Mouse (Mus musculus) stomach, postnatal 0 days (tissue): Measurements from ENCODE around the gene Cep295nl. TPM values are rescaled to one million over a fixed set of nuclear protein-coding genes. Genes with fewer than 3 reads are reported as not detected.
A peak's percentile ranks its signal among the peaks of the same experiment; 100 is the strongest.
"Not testable (repeated sequence)": the region's sequence is repeated elsewhere in the genome, so short reads cannot be mapped to it uniquely, and the experiment has no call there.

ENCODE experiments used
- ATAC-seq: fragments of 200-750 bp; cut with Nextera tagmentation; 2 replicates; pipeline ENCODE4 v1.8.0; 2017; ENCODE audit not compliant: low FRiP score, low TSS enrichment
- DNase-seq: peaks from one replicate; pipeline ENCODE4 v3.0.0-alpha.2; 2016; ENCODE audit warnings: low spot score
- H3K27ac ChIP-seq: fragments of 300-500 bp; sonication (generic); replicated peaks from 2 replicates; pipeline ENCODE4 v1.5.1; 2014; ENCODE audit warnings: mild to moderate bottlenecking, control low read depth
- H3K27me3 ChIP-seq: fragments of 300-500 bp; sonication (generic); 2 replicates; pipeline ENCODE4 v1.6.1; 2014; ENCODE audit warnings: low read length; ENCODE audit not compliant: control insufficient read depth, insufficient read depth
- H3K36me3 ChIP-seq: fragments of 300-500 bp; sonication (generic); 2 replicates; pipeline ENCODE4 v1.6.1; 2014; ENCODE audit warnings: low read length, mixed read lengths; ENCODE audit not compliant: control insufficient read depth, insufficient read depth
- H3K4me1 ChIP-seq: fragments of 300-500 bp; sonication (generic); replicated peaks from 2 replicates; pipeline ENCODE4 v1.6.1; 2014; ENCODE audit warnings: antibody characterized with exemption; ENCODE audit not compliant: control insufficient read depth, insufficient read depth
- H3K4me2 ChIP-seq: fragments of 300-500 bp; sonication (generic); replicated peaks from 2 replicates; pipeline ENCODE4 v1.6.1; 2014; ENCODE audit warnings: low read depth, mild to moderate bottlenecking, control low read depth, moderate library complexity
- H3K4me3 ChIP-seq: fragments of 300-500 bp; sonication (generic); 2 replicates; pipeline ENCODE4 v1.5.1; 2014; ENCODE audit warnings: low read depth, low read length, control low read depth
- H3K9ac ChIP-seq: fragments of 300-500 bp; sonication (generic); 2 replicates; pipeline ENCODE4 v1.6.1; 2014; ENCODE audit warnings: mild to moderate bottlenecking, low read length, control low read depth, mixed read lengths
- H3K9me3 ChIP-seq: fragments of 300-500 bp; sonication (generic); 2 replicates; pipeline ENCODE4 v1.6.1; 2016; ENCODE audit warnings: low read length; ENCODE audit not compliant: control insufficient read depth
- CTCF ChIP-seq: IDR thresholded peaks from 2 replicates; pipeline ENCODE4 v1.5.1; 2016; ENCODE audit warnings: antibody characterized with exemption, low read depth, mild to moderate bottlenecking, moderate library complexity
- EP300 ChIP-seq: optimal IDR thresholded peaks from 2 replicates; pipeline ENCODE3; 2016; ENCODE audit warnings: antibody characterized with exemption
- WGBS: fragments of 180-500 bp; shearing (Covaris S2); extraction: QIAGEN DNeasy Blood & Tissue Kit; methylation state at CpG from one replicate; pipeline ENCODE4 v1.1.7; 2014; 5-methylcytosine and 5-hydroxymethylcytosine counted together
- polyA plus RNA-seq: library from polyadenylated mRNA; unstranded; fragments of >200 nt; fragmentation: Nextera tagmentation; extraction: Ambion mirVana; gene quantifications from 2 replicates; pipeline ENCODE4 v1.2.1, GENCODE M21; 2015

Cep295nl gene
- polyA plus RNA-seq = 0.51 and 0.53 TPM in 2 replicates

GRCm38 (mm10) chr11:118342400-118342981, at the start of gene Cep295nl:
Cep295nl (minus strand) TSS chr11:118342500.
- 34% methylated on average over 7 of the region's 7 CpGs for whole genome bisulfite sequencing
- no peak within 1 kb of the TSS for H3K27ac ChIP-seq
- H3K4me2 ChIP-seq = no peak within 1 kb of the TSS
- H3K27me3 ChIP-seq = no peaks in the 10 kb centered on the region
- H3K4me3 ChIP-seq = no peak within 1 kb of the TSS
- no peak within 1 kb of the TSS for H3K9ac ChIP-seq
- no peaks in the 10 kb centered on the region for H3K36me3 ChIP-seq
- H3K9me3 ChIP-seq = no peaks in the 10 kb centered on the region
- DNase-seq = no peak
- H3K4me1 ChIP-seq = no peaks in the 10 kb centered on the region; the same call in 1 of the 2 replicates
- no peak for TF ChIP-seq EP300
- no peak for TF ChIP-seq CTCF
- no peak for ATAC-seq

- not testable (repeated sequence) for H3K4me1 ChIP-seq, H3K9ac ChIP-seq, H3K4me2 ChIP-seq, H3K36me3 ChIP-seq, H3K9me3 ChIP-seq, DNase-seq, ATAC-seq, H3K27me3 ChIP-seq, H3K27ac ChIP-seq, H3K4me3 ChIP-seq
- 91% methylated on average over 13 of the region's 13 CpGs for WGBS
Observed at GRCm38 (mm10) chr11:118387816-118388215, 45.5 kb upstream of the Cep295nl start.

- no peaks in the 10 kb centered on the region for H3K9me3 ChIP-seq
- ATAC-seq (peak; percentile 80; the same call in 1 of the 2 replicates), DNase-seq (peak; percentile 85)
- no peaks in the 10 kb centered on the region for H3K36me3 ChIP-seq
- TF ChIP-seq EP300 (no peak), CTCF (peak; percentile 93)
- H3K4me1 ChIP-seq = no peaks in the 10 kb centered on the region
- no peak overlapping the region for H3K4me3 ChIP-seq
- H3K27me3 ChIP-seq = no peaks in the 10 kb centered on the region
- H3K4me2 ChIP-seq = no peak overlapping the region
- H3K27ac ChIP-seq = no peak overlapping the region
- no peak overlapping the region for H3K9ac ChIP-seq
- WGBS = 39% methylated on average over 11 of the region's 11 CpGs
Observed at GRCm38 (mm10) chr11:118379251-118380009, 37.1 kb upstream of the Cep295nl start.

GRCm38 (mm10) chr11:118378656-118379055, 36.4 kb upstream of the Cep295nl start:
- DNase-seq = no peak
- Histone ChIP-seq H3K4me2 (no peak overlapping the region), H3K4me1 (no peaks in the 10 kb centered on the region), H3K9ac (no peak overlapping the region), H3K9me3 (no peaks in the 10 kb centered on the region), H3K36me3 (no peaks in the 10 kb centered on the region), H3K27ac (no peak overlapping the region), H3K4me3 (no peak overlapping the region), H3K27me3 (no peaks in the 10 kb centered on the region)
- no peak for ATAC-seq
- 90% methylated on average over 6 of the region's 6 CpGs for WGBS
- no peak for TF ChIP-seq EP300
- no peak for TF ChIP-seq CTCF

- not testable (repeated sequence) for H3K4me2 ChIP-seq, H3K27me3 ChIP-seq, H3K36me3 ChIP-seq, DNase-seq, ATAC-seq, H3K9me3 ChIP-seq, H3K4me3 ChIP-seq, H3K27ac ChIP-seq, H3K9ac ChIP-seq, H3K4me1 ChIP-seq
Observed at GRCm38 (mm10) chr11:118376323-118376722, 34.0 kb upstream of the Cep295nl start.

GRCm38 (mm10) chr11:118375881-118376280, 33.6 kb upstream of the Cep295nl start:
- DNase-seq = no peak
- H3K9ac ChIP-seq = no peak overlapping the region
- no peak overlapping the region for H3K27ac ChIP-seq
- no peaks in the 10 kb centered on the region for H3K27me3 ChIP-seq
- no peaks in the 10 kb centered on the region for H3K9me3 ChIP-seq
- TF ChIP-seq CTCF = no peak
- TF ChIP-seq EP300 = no peak
- ATAC-seq = no peak
- no peaks in the 10 kb centered on the region for H3K36me3 ChIP-seq
- no peak overlapping the region for H3K4me2 ChIP-seq
- 43% methylated on average over 5 of the region's 5 CpGs for WGBS
- no peak overlapping the region for H3K4me3 ChIP-seq
- no peaks in the 10 kb centered on the region for H3K4me1 ChIP-seq
